Mouse (Mus musculus) megakaryocyte-erythroid progenitor cell, adult 5-6 weeks (primary cell): Measurements from ENCODE around the gene Gm10842. TPM values are rescaled to one million over a fixed set of nuclear protein-coding genes. Genes with fewer than 3 reads are reported as not detected.

Experiments
- ATAC-seq: replicated peaks from 2 replicates; pipeline ENCODE4 v1.8.0; 2016; ENCODE audit warnings: mild to moderate bottlenecking, inconsistent platforms; ENCODE audit not compliant: severe bottlenecking, poor library complexity, low FRiP score, low TSS enrichment
- total RNA-seq, 2 experiments: library from RNA; stranded (forward) in 1 of 2; stranded (reverse) in 1 of 2; fragments of 200-1000, 215-1000 nt in 1 of 2; fragments of >200 nt in 1 of 2; fragmentation: Nextera tagmentation in 1 of 2; gene quantifications; 2 replicates each; pipeline ENCODE4 v1.2.3; 2014 to 2017

Gene Gm10842
- total RNA-seq, 2 experiments from 2014 or later: not detected

- no peak for ATAC-seq
These were observed 38.0 kb downstream of the Gm10842 start for GRCm38 (mm10) chr11:105184678-105185077.

GRCm38 (mm10) chr11:105192186-105192585 lies 45.5 kb downstream of the Gm10842 start:
- ATAC-seq: no peak

Other genes with a start within 250 kb of the Gm10842 start
- not detected in 2 replicates for gene Efcab3, start 83.3 kb upstream of the Gm10842 start, total RNA-seq (2014; fragmentation: Nextera tagmentation)
- gene Efcab3, start 83.3 kb upstream of the Gm10842 start, total RNA-seq (2017): not detected in 2 replicates
- 44.5 and 60.0 TPM in 2 replicates for gene Mettl2, start 20.5 kb upstream of the Gm10842 start, total RNA-seq (2014; fragmentation: Nextera tagmentation)
- 28.5 and 30.1 TPM in 2 replicates for gene Mettl2, start 20.5 kb upstream of the Gm10842 start, total RNA-seq (2017)
- gene Tlk2, start 31.9 kb downstream of the Gm10842 start, total RNA-seq (2014; fragmentation: Nextera tagmentation): 42.9 and 52.9 TPM in 2 replicates
- 87.4 and 94.0 TPM in 2 replicates for gene Tlk2, start 31.9 kb downstream of the Gm10842 start, total RNA-seq (2017)
- gene Mrc2, start 145.8 kb downstream of the Gm10842 start, total RNA-seq (2014; fragmentation: Nextera tagmentation): not detected in 2 replicates
- gene Mrc2, start 145.8 kb downstream of the Gm10842 start, total RNA-seq (2017): not detected in 2 replicates